Mouse (Mus musculus) natural killer cell, adult 2 months (primary cell): Measurements from ENCODE around the gene Nbas.

Experiments
- DNase-seq, 2 experiments: peaks; one replicate each; pipeline ENCODE4 v3.0.0; 2022; ENCODE audit warnings: low spot score in 2 of 2

The Nbas gene

DNA sequence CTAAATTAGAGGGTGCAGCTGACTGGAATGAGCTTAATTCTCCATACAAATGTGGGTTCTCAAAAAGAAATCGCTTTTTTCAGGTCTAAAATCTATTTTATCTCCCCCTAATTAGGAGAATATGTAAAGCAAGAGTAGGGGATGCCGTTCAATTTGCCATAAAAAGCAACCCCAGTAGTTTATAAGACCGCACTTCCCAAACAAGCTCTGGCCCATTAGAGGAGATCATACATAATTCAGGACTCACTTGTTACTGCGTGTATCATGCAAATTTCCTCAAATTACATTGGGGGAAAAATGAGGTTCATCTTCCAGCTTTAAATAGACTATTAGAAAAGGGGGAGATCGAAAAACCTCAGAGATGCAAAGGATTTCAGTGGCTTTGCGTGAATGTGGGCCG, 346.7 kb downstream of the Nbas start:
- DNase-seq: no peak

DNA sequence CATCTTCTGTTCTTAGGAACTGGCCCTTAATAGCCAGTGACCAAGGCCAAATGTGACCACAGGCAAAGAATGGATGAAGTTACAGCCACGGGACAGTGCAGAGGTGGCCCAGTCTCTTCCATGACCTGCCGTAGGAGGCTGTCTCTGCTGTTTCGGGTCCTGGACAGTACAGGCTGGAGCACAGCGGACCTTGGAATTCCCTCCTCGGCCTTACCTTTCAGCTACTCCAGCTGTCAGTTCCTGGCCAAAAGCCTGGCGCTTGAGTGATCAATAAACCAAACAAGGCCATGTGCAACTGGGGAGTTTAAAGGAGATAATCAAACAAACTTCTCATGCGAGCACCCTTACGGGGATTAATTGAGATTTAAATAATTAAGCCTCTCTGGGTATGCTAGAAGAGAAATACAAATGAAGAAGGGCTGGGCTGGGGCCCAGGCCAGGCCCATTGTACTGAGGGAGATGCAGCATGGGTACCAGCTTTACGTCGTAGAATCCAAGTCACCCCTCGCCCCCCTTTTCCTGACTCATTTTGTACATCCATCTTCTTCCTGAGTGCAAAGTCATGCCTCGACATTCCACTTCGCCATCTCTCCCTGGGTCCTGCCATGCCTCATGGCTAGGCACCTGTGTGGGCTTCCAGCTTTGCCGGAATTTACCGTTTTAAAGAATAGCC, 353.4 kb downstream of the Nbas start:
- DNase-seq: no peak

DNA sequence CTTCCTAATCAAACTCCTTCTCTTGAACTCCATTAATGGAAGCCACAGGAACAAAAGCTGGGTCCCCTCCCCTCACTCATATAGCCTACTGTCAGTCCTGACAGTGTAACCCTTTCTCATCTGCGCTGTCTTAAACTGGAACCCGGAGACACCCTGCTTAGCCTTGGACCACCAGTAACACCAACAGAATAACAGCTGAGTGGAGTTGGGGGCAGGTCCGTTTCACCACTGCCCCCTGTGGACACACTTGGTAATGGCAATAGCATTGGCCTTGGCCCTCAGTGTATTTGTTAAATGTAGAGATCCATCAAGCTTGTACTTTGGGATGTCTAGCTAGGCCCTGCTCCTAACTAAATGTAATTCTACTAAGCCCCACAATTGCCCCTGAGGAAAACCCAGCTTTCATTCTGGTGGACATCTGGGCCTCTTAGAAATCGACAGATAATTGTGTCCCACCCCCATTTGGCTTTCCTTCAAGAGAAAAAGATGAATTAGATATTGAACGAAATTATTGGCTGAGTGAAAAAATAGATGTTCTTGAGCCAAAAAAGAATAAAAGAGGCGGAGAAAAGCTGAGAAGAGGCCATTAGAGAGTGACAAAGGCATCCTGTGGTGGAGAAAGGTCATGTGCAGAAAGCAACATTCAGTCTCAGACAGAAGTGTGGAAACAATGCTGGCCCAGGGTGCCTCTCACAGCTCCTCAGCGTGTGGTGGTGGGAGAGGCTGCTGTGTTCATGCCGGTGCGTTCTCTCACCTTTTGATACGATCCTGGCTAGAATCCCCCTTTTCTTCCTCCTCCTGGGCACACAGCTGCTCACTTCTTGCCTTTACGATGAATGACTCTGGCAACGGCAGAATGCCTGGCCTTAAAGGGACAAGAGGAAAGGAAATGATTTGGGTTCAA, 358.1 kb downstream of the Nbas start:
- DNase-seq: no peak
